Mouse (Mus musculus) midbrain, postnatal 0 days (tissue): ENCODE measurements at regions not wholly inside any gene's neighbourhood (a gene's known extent, or its start where the extent isn't known, plus 50 kb on each side); places are given as distances from the start of the nearest gene placed in this dataset.

Experiments used
- ATAC-seq: fragments of 200-750 bp; cut with Nextera tagmentation; 2 replicates; pipeline ENCODE4 v1.8.0; 2017; ENCODE audit warnings: moderate number of reproducible peaks, mild to moderate bottlenecking, moderate TSS enrichment, moderate library complexity; ENCODE audit not compliant: low FRiP score
- DNase-seq: peaks from one replicate; pipeline ENCODE4 v3.0.0-alpha.2; 2015; ENCODE audit warnings: low spot score
- H3K27ac ChIP-seq: fragments of 300-500 bp; sonication (generic); 2 replicates; pipeline ENCODE4 v1.5.1; 2014; ENCODE audit warnings: low read depth, mild to moderate bottlenecking, low read length, mixed read lengths
- H3K27me3 ChIP-seq: fragments of 300-500 bp; sonication (generic); 2 replicates; pipeline ENCODE4 v1.6.1; 2014; ENCODE audit warnings: low read length, control low read depth, mixed read lengths; ENCODE audit not compliant: insufficient read depth
- H3K36me3 ChIP-seq: fragments of 300-500 bp; sonication (generic); 2 replicates; pipeline ENCODE4 v1.6.1; 2014; ENCODE audit warnings: low read length, control low read depth, mixed read lengths; ENCODE audit not compliant: insufficient read depth
- H3K4me1 ChIP-seq: fragments of 300-500 bp; sonication (generic); 2 replicates; pipeline ENCODE4 v1.6.1; 2014; ENCODE audit warnings: mild to moderate bottlenecking, control low read depth, antibody characterized with exemption, low read length, mixed read lengths; ENCODE audit not compliant: insufficient read depth
- H3K4me2 ChIP-seq: fragments of 300-500 bp; sonication (generic); 2 replicates; pipeline ENCODE4 v1.6.1; 2014; ENCODE audit warnings: low read depth, mild to moderate bottlenecking, low read length, mixed read lengths; ENCODE audit not compliant: poor library complexity, severe bottlenecking
- H3K4me3 ChIP-seq: fragments of 300-500 bp; sonication (generic); 2 replicates; pipeline ENCODE4 v1.5.1; 2014; ENCODE audit warnings: low read depth, mild to moderate bottlenecking, low read length, moderate library complexity
- H3K9ac ChIP-seq: fragments of 300-500 bp; sonication (generic); replicated peaks from 2 replicates; pipeline ENCODE4 v1.6.1; 2014; ENCODE audit warnings: mild to moderate bottlenecking, low read length, moderate library complexity, mixed read lengths; ENCODE audit not compliant: poor library complexity, severe bottlenecking
- H3K9me3 ChIP-seq: fragments of 300-500 bp; sonication (generic); 2 replicates; pipeline ENCODE4 v1.6.1; 2016; ENCODE audit warnings: low read length, control low read depth
- CTCF ChIP-seq: IDR thresholded peaks from 2 replicates; pipeline ENCODE4 v1.5.1; 2016; ENCODE audit warnings: antibody characterized with exemption, mild to moderate bottlenecking
- WGBS: fragments of 180-500 bp; shearing (Covaris S2); extraction: QIAGEN DNeasy Blood & Tissue Kit; methylation state at CpG from one replicate; pipeline ENCODE4 v1.1.7; 2014; 5-methylcytosine and 5-hydroxymethylcytosine counted together

DNA sequence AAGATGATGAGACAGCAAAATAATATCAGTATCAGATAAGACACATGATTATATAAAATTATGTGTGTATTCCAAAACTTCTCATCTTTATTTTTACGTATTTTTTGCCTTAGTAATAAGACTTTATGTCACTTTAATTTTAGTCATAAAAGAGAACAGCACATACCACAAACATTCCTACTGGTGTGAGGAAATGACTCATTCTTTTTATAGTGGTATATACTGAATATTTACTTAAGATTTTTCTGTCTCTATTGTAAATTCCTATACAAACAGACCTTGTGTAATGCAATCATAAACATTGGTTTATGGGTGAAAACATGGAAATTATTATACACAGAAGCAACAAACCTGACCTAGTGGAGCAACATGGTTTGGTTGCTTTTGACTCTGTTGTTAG is 173.4 kb upstream of the Avpr1a start:
- no peak overlapping the region for H3K4me2 ChIP-seq
- WGBS: 73% methylated on average over 1 of the region's 1 CpGs
- no peak for DNase-seq
- H3K9ac ChIP-seq: no peak overlapping the region
- H3K4me1 ChIP-seq: no peaks in the 10 kb centered on the region
- H3K9me3 ChIP-seq: no peaks in the 10 kb centered on the region
- no peak overlapping the region for H3K4me3 ChIP-seq
- no peaks in the 10 kb centered on the region for H3K27me3 ChIP-seq
- no peaks in the 10 kb centered on the region for H3K36me3 ChIP-seq
- no peak for TF ChIP-seq CTCF
- no peak overlapping the region for H3K27ac ChIP-seq
- no peak for ATAC-seq

DNA sequence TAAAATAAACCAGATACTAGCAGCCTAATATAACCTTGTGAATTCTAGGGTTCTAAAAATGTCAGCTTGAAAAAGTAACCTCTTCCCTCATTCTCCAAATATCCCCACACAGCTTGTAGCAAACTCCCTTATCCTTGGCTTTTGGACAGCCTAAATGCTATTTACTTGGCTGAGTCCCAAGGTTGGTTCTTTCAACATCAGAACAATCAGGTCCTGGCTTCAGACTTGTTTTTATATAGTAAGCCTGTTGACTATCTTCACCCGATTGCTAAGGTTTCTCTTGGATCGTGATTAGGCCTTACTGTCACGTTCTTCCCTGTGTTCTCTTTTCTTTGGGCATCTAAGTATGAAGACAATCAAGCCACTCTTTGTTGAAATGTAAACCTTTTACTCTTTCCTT is 174.1 kb upstream of the Avpr1a start:
- H3K9me3 ChIP-seq: no peaks in the 10 kb centered on the region
- H3K27ac ChIP-seq: no peak overlapping the region
- H3K27me3 ChIP-seq: no peaks in the 10 kb centered on the region
- no peak overlapping the region for H3K4me3 ChIP-seq
- no peaks in the 10 kb centered on the region for H3K4me1 ChIP-seq
- WGBS: 68% methylated on average over 3 of the region's 3 CpGs
- no peak for TF ChIP-seq CTCF
- H3K9ac ChIP-seq: no peak overlapping the region
- no peaks in the 10 kb centered on the region for H3K36me3 ChIP-seq
- ATAC-seq (no peak), DNase-seq (no peak)
- no peak overlapping the region for H3K4me2 ChIP-seq

DNA sequence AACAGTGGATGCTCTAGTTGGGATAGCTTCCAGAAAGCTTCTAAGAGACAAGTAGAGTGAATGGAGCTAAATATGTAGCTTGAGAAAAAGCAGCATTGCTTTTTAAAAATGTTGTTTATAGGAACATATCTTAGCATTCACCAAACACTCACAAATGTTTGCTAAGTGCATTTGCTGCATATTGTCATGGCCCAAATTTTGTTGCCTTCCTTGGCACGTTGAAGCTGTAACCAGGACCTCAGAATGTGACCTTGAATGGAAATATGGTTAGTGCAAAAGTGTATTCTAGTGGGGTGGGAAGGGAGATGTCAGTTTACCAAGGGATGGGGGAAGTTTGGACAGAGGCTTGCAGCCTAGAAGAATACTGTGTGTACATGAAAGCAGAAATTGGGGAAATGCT is 166.9 kb upstream of the Rxylt1 start:
- WGBS: 60% methylated on average over 1 of the region's 1 CpGs
- Histone ChIP-seq H3K27ac (no peak overlapping the region), H3K4me2 (no peak overlapping the region), H3K4me1 (no peaks in the 10 kb centered on the region), H3K4me3 (no peak overlapping the region), H3K9me3 (no peaks in the 10 kb centered on the region), H3K9ac (no peak overlapping the region), H3K36me3 (no peaks in the 10 kb centered on the region), H3K27me3 (no peaks in the 10 kb centered on the region)
- ATAC-seq: no peak
- TF ChIP-seq CTCF: no peak
- DNase-seq: no peak

DNA sequence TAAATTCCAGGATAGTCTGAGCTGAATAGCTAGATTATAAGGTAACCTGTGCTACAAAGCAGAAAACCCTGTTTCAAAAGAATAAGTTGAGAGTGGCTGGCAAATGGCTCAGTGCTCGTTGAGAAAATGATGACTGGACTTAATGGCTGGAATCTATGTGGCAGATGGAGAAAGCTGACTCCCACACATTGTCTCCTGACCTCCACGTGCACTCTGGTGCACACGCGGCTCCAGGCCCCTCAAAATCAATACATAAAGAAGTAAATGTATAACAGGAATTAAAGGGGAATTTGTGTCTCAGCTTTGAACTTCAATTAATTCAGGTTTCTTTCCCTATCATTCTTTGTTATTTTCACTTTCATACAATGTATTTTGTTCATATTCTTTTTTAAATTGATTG is 162.2 kb upstream of the Rxylt1 start:
- no peak for DNase-seq
- Histone ChIP-seq H3K27me3 (no peaks in the 10 kb centered on the region), H3K36me3 (no peaks in the 10 kb centered on the region), H3K4me3 (no peak overlapping the region), H3K4me2 (no peak overlapping the region), H3K4me1 (no peaks in the 10 kb centered on the region), H3K9ac (no peak overlapping the region), H3K27ac (no peak overlapping the region), H3K9me3 (no peaks in the 10 kb centered on the region)
- no peak for ATAC-seq
- no peak for TF ChIP-seq CTCF
- WGBS: 63% methylated on average over 4 of the region's 4 CpGs

DNA sequence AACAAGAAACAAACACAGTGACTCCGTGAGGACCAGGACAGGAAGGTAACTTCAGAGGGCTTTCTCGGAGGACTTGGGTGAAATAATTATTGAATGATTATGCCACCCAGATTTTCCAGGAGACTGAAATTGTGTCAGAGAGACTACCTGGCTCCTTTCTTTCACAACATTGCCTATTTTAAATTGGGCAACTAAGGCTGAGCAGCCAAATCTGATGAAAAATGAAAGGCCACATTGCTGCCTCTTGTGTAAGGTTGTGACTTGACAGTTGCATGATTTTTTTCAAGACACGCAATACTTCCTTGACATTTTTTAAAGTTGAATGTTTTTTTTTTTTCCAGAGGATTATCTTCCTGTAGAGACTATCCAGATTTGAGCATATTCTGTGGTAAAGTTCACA is 161.5 kb upstream of the Rxylt1 start:
- Histone ChIP-seq H3K4me2 (no peak overlapping the region), H3K4me3 (no peak overlapping the region), H3K9me3 (no peaks in the 10 kb centered on the region), H3K27me3 (no peaks in the 10 kb centered on the region), H3K4me1 (no peaks in the 10 kb centered on the region), H3K27ac (no peak overlapping the region), H3K36me3 (no peaks in the 10 kb centered on the region), H3K9ac (no peak overlapping the region)
- DNase-seq: no peak
- ATAC-seq: no peak
- TF ChIP-seq CTCF: no peak
- WGBS: 88% methylated on average over 3 of the region's 3 CpGs

DNA sequence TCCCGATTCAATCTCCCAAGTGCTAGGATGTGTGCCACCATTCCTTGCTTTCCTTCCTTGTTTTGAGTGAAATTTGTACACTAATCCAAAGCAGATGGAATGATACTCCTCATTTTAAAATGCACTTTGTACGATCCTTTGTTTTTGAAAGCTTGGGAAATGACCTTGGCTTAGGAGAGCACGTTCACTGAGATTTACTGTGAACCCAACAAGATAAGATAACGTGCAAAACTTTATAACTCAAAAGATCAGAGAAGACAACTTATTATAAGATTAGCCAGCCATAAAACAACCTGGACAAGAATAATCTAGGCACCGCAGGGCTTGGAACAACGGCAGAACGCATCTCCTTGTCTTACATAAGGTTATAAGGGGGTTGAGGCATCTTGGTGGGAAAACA is 134.6 kb upstream of the Rxylt1 start:
- DNase-seq (no peak), ATAC-seq (no peak)
- H3K9ac ChIP-seq: no peak overlapping the region
- H3K36me3 ChIP-seq: no peaks in the 10 kb centered on the region
- H3K27ac ChIP-seq: no peak overlapping the region
- H3K9me3 ChIP-seq: no peaks in the 10 kb centered on the region
- 92% methylated on average over 7 of the region's 7 CpGs for WGBS
- no peak overlapping the region for H3K4me3 ChIP-seq
- no peak overlapping the region for H3K4me2 ChIP-seq
- no peaks in the 10 kb centered on the region for H3K4me1 ChIP-seq
- no peaks in the 10 kb centered on the region for H3K27me3 ChIP-seq
- TF ChIP-seq CTCF: no peak

DNA sequence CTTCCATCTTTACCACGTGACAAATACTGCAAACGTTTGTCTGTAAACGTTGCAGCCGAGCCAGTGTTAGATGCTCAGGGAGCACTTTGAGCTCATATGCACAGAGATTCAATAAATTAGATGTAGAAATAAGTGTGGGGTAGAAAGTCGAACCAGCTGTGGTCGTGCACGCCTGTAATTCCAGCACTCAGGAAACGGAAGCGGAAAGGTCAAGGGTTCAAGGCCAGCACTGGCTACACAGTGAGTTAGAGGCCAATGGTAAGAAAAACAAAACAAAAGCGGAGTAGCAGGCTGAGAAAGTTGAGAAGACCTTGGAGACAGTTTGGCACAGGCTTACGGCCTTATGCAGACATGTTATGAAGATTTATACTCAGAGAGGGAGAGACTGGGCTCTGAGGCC is 133.6 kb upstream of the Rxylt1 start:
- WGBS: 85% methylated on average over 11 of the region's 11 CpGs
- ATAC-seq (no peak), DNase-seq (no peak)
- H3K36me3 ChIP-seq: no peaks in the 10 kb centered on the region
- TF ChIP-seq CTCF: no peak
- no peak overlapping the region for H3K4me3 ChIP-seq
- no peaks in the 10 kb centered on the region for H3K27me3 ChIP-seq
- no peaks in the 10 kb centered on the region for H3K4me1 ChIP-seq
- no peaks in the 10 kb centered on the region for H3K9me3 ChIP-seq
- no peak overlapping the region for H3K4me2 ChIP-seq
- no peak overlapping the region for H3K27ac ChIP-seq
- H3K9ac ChIP-seq: no peak overlapping the region
